Mouse (Mus musculus) ovary, postnatal 10 days (tissue): ENCODE measurements at regions not wholly inside any gene's neighbourhood (a gene's known extent, or its start where the extent isn't known, plus 50 kb on each side); places are given as distances from the start of the nearest gene placed in this dataset.

Experiments
- DNase-seq: peaks from one replicate; pipeline ENCODE4 v3.0.0; 2022; ENCODE audit warnings: low spot score

GRCm38 (mm10) chrX:99415701-99416100 is 55.4 kb downstream of the Pja1 start:
- DNase-seq = no peak

- no peak for DNase-seq
Measured at GRCm38 (mm10) chrX:99410942-99411341, 60.1 kb downstream of the Pja1 start.

GRCm38 (mm10) chrX:99409858-99410257 is 61.2 kb downstream of the Pja1 start:
- no peak for DNase-seq

- DNase-seq = no peak
Measured at GRCm38 (mm10) chrX:99409331-99409730, 61.7 kb downstream of the Pja1 start.

- no peak for DNase-seq
Measured at GRCm38 (mm10) chrX:99408804-99409203, 62.3 kb downstream of the Pja1 start.

GRCm38 (mm10) chrX:99405843-99406242 is 65.2 kb downstream of the Pja1 start:
- no peak for DNase-seq

DNA sequence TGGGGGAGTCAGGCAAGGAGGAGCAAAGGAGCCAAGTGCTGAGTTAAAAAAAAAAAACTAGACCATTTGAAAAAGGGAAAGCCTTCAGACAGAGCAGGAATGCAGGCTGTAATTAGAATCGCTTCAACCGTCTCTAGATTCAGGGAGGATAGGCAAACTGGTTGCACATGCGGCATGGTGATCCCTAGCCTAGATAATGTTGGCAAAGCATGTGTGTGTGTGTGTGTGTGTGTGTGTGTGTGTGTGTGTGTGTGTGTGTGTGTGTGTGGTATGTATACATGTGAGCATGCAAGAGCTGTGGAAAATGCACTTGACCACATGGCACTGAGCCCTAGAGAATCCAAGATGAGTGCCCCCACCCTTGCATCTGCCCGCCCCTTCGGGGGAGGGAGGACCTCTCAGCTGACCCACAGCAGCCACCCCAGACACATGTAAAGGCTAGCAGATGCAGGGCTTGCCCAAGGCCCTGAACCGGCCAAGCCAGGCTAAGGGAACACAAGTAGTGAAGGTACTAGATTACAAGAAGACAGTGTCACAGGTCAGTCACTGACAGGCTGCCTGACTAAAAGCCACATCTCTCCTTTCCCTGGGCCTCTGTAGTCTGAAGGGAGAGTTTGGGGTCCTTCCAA is 67.4 kb downstream of the Pja1 start:
- DNase-seq = no peak

DNA sequence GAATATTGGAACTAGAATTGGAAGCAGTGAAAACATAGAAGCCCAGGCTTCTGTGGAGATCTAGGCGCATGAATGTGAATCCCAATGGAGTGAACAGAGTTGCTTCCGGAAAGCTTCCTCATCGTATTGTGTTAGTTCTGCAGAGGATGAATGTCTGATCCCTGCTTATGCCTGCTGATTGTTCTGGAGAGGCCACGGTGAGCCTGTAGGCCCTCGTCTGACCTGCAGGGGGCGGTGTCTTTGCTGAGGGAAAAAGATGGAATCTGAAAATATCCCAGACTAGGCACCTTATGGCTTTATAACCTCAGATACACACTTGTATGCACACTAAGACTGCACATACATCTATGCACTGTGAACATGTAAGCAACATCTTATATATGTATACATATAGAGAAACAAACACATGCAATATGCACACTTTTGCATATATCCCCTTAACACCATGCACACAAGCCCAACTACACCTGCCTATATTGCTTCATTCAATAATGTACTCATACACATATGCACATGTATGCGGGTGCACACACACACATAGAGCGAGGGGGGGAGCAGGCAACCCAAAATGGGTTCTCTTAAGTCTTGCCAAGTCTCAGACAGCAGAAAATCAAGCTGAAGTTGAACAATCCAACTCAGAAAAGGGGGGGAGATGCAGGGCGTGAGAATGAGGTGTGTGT is 68.1 kb downstream of the Pja1 start:
- no peak for DNase-seq

DNA sequence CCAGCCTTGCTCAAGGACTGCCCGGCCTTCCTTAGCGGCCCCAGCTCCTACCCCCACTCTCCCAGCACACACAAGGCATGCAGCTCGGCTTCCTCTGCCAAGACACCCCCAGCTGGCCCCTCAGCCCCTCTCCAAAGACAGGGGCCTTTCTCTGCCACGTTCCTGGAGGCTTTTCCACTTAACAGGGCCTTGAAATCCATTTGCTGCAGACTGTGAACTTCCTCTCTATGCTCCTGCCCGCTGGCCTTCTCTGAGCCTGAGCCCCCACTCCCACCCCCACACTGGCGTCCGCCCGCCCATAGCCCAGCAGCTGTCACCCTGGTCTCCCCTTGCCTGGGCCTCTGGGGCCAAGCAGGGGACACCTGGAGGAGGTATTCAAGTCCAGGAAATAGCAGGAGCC is 73.7 kb downstream of the Pja1 start:
- DNase-seq = no peak

DNA sequence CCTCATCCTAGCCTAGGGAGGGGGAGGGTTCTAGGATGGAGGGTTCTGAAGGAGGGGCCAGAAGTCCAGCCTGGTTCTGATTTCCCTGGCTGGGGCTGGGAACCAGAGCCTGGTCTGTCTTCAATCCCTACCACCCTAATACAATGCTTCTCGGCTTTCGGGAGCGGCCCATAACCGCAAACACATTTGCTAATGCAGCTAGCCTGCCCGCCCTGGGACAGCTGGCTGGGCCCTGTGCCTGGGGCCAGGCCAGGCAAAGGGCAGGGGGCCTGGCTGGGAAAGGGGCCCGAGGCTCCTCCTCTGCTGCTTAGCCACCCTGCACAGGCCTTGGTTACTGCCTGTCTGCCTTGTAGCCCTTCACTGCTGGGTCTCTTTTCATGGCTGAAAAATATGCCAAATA is 74.9 kb downstream of the Pja1 start:
- no peak for DNase-seq

GRCm38 (mm10) chrX:99395067-99395466 is 76.0 kb downstream of the Pja1 start:
- DNase-seq = no peak

DNA sequence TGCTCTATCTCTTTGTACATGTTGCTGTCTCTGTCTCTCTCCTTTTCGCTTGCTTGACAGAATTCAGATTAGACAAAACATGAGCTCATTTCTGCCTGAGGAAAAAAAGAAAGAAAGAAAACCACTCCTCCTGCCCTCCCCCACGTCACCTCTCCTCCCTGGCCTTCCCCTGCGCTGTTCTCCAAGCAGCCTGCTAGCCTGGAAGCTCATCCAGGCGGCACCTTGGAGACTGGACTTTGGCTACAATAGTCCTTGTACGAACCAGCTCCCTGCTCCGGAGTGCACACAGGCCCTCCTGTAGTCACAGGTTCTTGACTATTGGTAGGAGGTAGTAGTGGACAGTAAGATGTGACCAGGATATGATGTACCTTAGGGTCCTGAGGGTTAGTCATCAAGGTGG is 79.4 kb downstream of the Pja1 start:
- DNase-seq = no peak

DNA sequence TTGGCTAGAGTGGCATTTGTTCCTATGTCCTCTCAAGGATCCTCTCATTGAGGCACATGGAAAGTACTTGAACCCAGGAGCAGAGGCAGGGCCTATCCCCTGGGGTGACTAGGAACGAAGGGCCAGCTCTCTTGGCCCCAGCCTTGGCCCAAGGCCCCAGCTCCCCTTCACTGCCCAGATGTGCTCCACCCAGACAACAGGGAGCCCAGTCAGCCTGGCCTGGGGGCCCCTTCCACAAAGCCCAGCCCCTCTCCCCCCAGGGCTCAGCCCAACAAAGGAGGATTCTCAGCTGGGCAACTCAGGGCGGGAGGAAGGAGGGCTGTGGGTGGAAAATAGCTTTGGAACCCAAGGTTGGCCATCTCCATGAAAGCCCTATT is 80.6 kb downstream of the Pja1 start:
- no peak for DNase-seq

DNA sequence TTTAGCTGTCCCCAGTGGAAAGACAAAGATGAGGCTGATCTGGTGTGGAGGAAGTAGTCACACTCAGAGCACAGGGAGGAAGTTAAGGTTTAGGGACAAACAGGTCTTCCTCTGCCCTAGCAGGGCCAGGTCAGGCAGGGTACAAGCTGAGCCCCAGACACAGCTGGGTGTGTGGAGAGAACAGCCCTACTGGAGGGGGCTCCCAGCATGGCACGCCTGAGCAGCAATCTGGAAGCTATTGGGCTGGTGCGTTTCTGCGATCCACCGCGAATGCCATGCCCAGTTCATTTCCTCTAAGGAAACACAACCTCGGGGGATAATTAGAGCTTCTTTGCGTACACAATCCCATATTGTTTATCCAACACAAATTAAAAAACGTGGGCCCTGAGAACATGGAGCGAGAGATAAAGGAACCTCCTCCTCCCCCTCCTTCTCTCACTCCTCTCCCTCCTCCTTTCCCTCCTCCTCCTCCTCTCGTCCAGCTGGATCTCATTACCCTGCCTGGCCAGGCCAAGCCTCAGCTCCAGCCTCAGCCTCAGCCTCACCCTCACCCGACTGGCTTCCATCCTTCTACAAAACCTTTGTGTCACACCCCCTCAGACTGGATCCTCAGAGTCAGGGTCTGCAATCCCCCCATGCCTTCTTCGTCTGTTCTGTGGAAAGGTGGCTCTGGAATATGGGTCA is 81.2 kb downstream of the Pja1 start:
- no peak for DNase-seq

GRCm38 (mm10) chrX:99370711-99371110 is 100.4 kb downstream of the Pja1 start:
- no peak for DNase-seq

DNA sequence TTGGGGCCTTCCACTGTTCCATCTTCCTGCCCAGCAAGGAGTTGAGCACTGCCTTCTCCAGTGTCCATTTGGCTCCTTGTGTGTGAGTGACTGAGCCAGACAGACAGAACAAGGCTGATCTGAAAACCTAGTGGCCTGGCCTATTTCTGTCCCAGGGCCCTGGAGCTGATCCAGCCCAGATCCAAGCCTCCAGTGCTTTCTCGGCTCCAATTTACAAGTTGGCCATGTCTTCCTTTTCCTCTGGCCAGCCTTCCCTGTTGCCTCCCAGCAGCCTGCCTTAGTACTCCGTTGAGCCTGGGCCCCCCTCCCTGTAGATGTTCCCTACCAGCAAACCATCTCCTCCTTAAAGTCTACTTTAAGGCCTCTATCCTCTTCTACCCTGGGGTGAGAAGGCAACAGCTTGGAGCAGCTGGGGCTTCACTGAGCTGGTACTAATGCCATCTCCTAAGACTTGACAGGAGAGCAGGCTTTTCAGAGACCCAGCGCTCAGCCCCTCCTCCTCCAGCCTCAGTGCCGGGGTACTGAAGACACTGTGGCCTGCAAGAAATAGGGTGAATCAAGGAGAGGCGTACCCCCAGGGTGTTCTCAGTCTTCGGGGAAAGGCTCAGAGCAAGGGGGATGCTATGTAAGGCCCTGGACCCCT is 101.7 kb downstream of the Pja1 start:
- DNase-seq = no peak

GRCm38 (mm10) chrX:99364072-99364471 is 107.0 kb downstream of the Pja1 start:
- no peak for DNase-seq

- DNase-seq = no peak
Measured at GRCm38 (mm10) chrX:99360095-99360890, 110.8 kb downstream of the Pja1 start.

DNA sequence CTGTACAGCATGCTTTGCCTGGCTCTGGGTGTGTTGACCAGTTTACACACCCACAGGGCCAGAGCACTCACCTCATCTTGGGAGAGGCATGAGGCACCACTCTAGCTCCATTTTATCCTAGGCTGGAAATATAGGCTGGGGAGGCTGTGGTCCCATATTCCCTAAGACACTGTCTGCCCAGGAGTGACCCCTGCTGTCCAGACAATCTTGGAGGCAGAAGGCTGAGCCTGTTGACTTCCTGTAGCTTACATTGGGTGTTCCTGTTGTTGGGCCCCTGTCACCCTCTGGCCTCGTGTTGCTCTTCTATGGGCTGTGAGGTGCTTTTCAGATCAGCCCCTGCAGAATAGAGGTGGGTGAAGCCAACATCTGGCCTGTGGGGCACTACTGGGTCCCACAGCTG is 112.3 kb downstream of the Pja1 start:
- no peak for DNase-seq

- no peak for DNase-seq
Measured at GRCm38 (mm10) chrX:99358051-99358617, 112.9 kb downstream of the Pja1 start.

DNA sequence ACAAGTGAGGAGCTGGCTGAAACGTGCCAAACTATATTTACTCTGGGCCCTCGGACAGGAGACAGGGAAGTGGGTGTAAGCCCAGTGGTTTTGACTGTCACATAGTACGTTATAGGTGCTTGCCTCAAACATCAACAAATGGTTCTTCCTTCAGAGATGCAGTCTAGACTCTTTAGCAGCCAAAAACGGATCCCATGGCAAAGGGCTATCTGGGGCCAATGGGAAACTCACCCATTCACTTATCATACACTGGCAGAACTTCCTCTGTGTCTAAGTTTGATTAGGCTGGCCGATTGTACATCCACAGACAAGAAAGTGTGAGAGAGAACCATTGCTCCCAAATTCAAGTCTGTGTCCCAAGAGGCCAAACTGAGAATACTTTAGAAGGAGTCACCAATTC is 115.9 kb downstream of the Pja1 start:
- DNase-seq = no peak

- DNase-seq = no peak
Measured at GRCm38 (mm10) chrX:99350233-99350632, 120.8 kb downstream of the Pja1 start.
